Mouse (Mus musculus) stomach, embryonic 15.5 days (tissue): Measurements from ENCODE around the gene F13b. TPM values are rescaled to one million over a fixed set of nuclear protein-coding genes. Genes with fewer than 3 reads are reported as not detected.

Source experiments
- ATAC-seq: fragments of 200-750 bp; cut with Nextera tagmentation; 2 replicates; pipeline ENCODE4 v1.8.0; 2017; ENCODE audit warnings: low read depth, moderate number of reproducible peaks, moderate TSS enrichment; ENCODE audit not compliant: insufficient read depth, low FRiP score
- H3K27ac ChIP-seq: fragments of 300-500 bp; sonication (generic); 2 replicates; pipeline ENCODE4 v1.5.1; 2015; ENCODE audit warnings: mild to moderate bottlenecking, inconsistent platforms
- H3K27me3 ChIP-seq: fragments of 300-500 bp; sonication (generic); replicated peaks from 2 replicates; pipeline ENCODE4 v1.6.1; 2015; ENCODE audit warnings: inconsistent platforms
- H3K36me3 ChIP-seq: fragments of 300-500 bp; sonication (generic); 2 replicates; pipeline ENCODE4 v1.6.1; 2015; ENCODE audit warnings: inconsistent platforms
- H3K4me1 ChIP-seq: fragments of 300-500 bp; sonication (generic); 2 replicates; pipeline ENCODE4 v1.6.1; 2015; ENCODE audit warnings: inconsistent platforms
- H3K4me2 ChIP-seq: fragments of 300-500 bp; sonication (generic); 2 replicates; pipeline ENCODE4 v1.6.1; 2015; ENCODE audit warnings: mild to moderate bottlenecking, inconsistent platforms
- H3K4me3 ChIP-seq: fragments of 300-500 bp; sonication (generic); replicated peaks from 2 replicates; pipeline ENCODE4 v1.5.1; 2015; ENCODE audit warnings: inconsistent platforms
- H3K9ac ChIP-seq: fragments of 300-500 bp; sonication (generic); 2 replicates; pipeline ENCODE4 v1.6.1; 2015; ENCODE audit warnings: inconsistent platforms
- H3K9me3 ChIP-seq: fragments of 300-500 bp; sonication (generic); 2 replicates; pipeline ENCODE4 v1.6.1; 2016; ENCODE audit warnings: inconsistent platforms
- WGBS: fragments of 180-500 bp; shearing (Covaris S2); methylation state at CpG from one replicate; pipeline ENCODE4 v1.1.7; 2015; 5-methylcytosine and 5-hydroxymethylcytosine counted together
- polyA plus RNA-seq: library from polyadenylated mRNA; unstranded; fragments of >200 nt; fragmentation: Nextera tagmentation; extraction: Ambion mirVana; gene quantifications from 2 replicates; pipeline ENCODE4 v1.2.1, GENCODE M21; 2015

The F13b gene
- 0.39 and 1.2 TPM in 2 replicates for polyA plus RNA-seq

- WGBS = 67% methylated on average over 3 of the region's 3 CpGs
- H3K27me3 ChIP-seq = no peaks in the 10 kb centered on the region
- H3K36me3 ChIP-seq = no peaks in the 10 kb centered on the region
- H3K4me2 ChIP-seq = no peak within 1 kb of the TSS
- no peaks in the 10 kb centered on the region for H3K9me3 ChIP-seq
- H3K9ac ChIP-seq = no peak within 1 kb of the TSS
- H3K4me1 ChIP-seq = no peaks in the 10 kb centered on the region
- H3K4me3 ChIP-seq = no peak within 1 kb of the TSS
- H3K27ac ChIP-seq = no peak within 1 kb of the TSS
- no peak for ATAC-seq
These were observed at the start of gene F13b for GRCm38 (mm10) chr1:139501258-139501752. TSS of gene F13b (plus strand) at chr1:139501702.

GRCm38 (mm10) chr1:139454340-139455225, 46.9 kb upstream of the F13b start, which contains the start of gene Aspm:
TSS of gene Aspm (plus strand) at chr1:139454772.
- under 1% methylated on average over 52 of the region's 65 CpGs for WGBS
- H3K9me3 ChIP-seq = no peaks in the 10 kb centered on the region
- H3K36me3 ChIP-seq = no peaks in the 10 kb centered on the region
- peak within 1 kb of the TSS; percentile 93 for H3K4me2 ChIP-seq
- H3K27ac ChIP-seq = peak within 1 kb of the TSS; percentile 63
- no peaks in the 10 kb centered on the region for H3K27me3 ChIP-seq
- peak; percentile 100 for ATAC-seq
- 0 out of 2 replicates have a peak, but pooled peaks cover 4% of the 10 kb centered on the region for H3K4me1 ChIP-seq
- H3K9ac ChIP-seq = peak within 1 kb of the TSS; percentile 50
- peak within 1 kb of the TSS; percentile 85 for H3K4me3 ChIP-seq

GRCm38 (mm10) chr1:139455226-139455869, 46.2 kb upstream of the F13b start:
- H3K4me2 ChIP-seq = peak overlapping the region; percentile 93
- 0 out of 2 replicates have a peak, but pooled peaks cover 4% of the 10 kb centered on the region for H3K4me1 ChIP-seq
- no peaks in the 10 kb centered on the region for H3K36me3 ChIP-seq
- H3K27me3 ChIP-seq = no peaks in the 10 kb centered on the region
- 1% methylated on average over 17 of the region's 17 CpGs for WGBS
- H3K27ac ChIP-seq = no peak overlapping the region
- peak overlapping the region; percentile 85 for H3K4me3 ChIP-seq
- no peak for ATAC-seq
- no peaks in the 10 kb centered on the region for H3K9me3 ChIP-seq
- H3K9ac ChIP-seq = peak overlapping the region; percentile 50

DNA sequence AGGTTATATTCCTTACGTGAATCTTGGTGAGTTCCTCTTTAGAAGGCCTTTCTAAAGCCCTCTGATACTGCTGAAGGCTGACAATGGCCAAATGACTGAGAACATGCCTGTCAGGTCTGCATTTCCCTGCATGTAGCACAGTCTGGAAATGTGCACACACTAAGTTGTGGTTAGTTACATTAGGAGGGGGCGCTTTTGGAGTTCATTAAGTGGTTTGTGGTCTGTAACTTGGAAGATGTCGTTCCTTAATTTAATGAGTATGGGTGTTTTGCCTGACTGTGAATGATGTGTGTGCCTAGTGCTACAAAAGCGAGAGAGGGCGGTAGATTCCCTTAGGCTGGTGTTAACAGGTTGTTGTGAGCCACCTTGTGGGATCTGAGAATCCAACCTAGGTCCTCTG, 40.7 kb upstream of the F13b start:
- ATAC-seq = no peak
- peaks cover 6% of the 10 kb centered on the region; the same call in 1 of the 2 replicates for H3K36me3 ChIP-seq
- WGBS = 89% methylated on average over 5 of the region's 5 CpGs

DNA sequence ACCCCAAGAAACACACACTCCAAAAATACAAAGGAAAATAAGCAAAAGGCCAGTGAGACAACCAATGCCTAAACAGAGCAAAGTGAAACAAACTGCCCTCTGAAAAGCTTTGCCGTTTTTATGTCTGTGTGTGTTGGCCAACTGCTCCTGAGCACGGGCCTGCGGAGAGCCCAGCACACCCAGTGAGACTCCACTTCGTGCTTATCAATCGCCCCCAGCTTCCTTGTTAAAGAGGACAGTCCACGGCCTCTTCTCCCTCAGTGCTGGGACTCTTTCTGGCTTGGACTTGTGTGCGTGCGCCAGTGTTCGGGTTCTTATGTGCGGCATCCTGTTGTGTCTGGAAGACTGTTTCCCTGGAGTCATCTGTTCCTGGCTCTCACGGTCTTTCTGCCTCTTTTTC, 35.6 kb upstream of the F13b start:
- no peak overlapping the region for H3K9ac ChIP-seq
- H3K4me3 ChIP-seq = no peak overlapping the region
- H3K9me3 ChIP-seq = no peaks in the 10 kb centered on the region
- no peak overlapping the region for H3K4me2 ChIP-seq
- H3K27me3 ChIP-seq = no peaks in the 10 kb centered on the region
- H3K36me3 ChIP-seq = peaks cover 26% of the 10 kb centered on the region
- WGBS = 92% methylated on average over 11 of the region's 11 CpGs
- H3K27ac ChIP-seq = no peak overlapping the region
- no peak for ATAC-seq
- no peaks in the 10 kb centered on the region for H3K4me1 ChIP-seq

More for the DNA sequence above, 40.7 kb upstream of the F13b start:
- Histone ChIP-seq H3K4me2 (no peak overlapping the region), H3K4me3 (no peak overlapping the region), H3K4me1 (0 out of 2 replicates have a peak, but pooled peaks cover 4% of the 10 kb centered on the region), H3K9me3 (no peaks in the 10 kb centered on the region), H3K27me3 (no peaks in the 10 kb centered on the region), H3K9ac (no peak overlapping the region), H3K27ac (no peak overlapping the region)

DNA sequence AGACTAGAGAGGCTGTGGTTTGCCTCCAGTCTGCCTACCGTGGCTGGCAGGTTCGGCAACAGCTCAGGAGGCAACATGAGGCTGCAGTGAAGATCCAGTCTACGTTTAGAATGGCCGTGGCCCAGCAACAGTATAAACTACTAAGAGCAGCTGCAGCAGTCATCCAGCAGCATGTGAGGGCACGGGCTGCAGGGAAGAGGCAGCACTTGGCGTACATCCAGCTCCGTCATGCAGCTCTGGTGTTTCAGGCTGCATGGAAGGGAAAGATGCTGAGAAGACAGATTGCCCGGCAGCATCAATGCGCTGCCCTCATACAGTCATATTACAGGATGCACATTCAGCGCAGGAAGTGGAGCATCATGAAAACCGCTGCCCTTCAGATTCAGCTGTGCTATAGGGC, 22.6 kb upstream of the F13b start:
- no peak for ATAC-seq
- H3K9ac ChIP-seq = no peak overlapping the region
- no peak overlapping the region for H3K4me2 ChIP-seq
- no peak overlapping the region for H3K4me3 ChIP-seq
- 87% methylated on average over 11 of the region's 11 CpGs for WGBS
- H3K9me3 ChIP-seq = no peaks in the 10 kb centered on the region
- no peak overlapping the region for H3K27ac ChIP-seq
- H3K4me1 ChIP-seq = no peaks in the 10 kb centered on the region
- peaks cover 27% of the 10 kb centered on the region for H3K36me3 ChIP-seq
- H3K27me3 ChIP-seq = no peaks in the 10 kb centered on the region

DNA sequence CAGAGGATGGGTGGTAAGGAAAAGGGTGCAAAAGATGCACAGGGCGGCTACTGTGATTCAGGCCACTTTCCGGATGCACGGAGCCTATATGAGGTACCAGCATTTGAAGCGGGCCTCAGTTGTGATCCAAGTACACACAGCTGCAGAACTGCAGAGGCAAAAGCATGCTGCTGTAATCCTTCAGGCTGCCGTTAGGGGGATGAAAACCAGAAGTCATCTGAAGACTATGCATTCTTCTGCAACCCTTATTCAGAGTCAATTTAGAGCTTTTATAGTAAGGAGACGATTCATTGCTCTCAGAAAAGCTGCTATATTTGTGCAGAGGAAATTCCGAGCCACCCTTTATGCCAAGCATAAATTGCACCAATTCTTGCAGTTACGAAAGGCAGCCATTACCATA, 21.3 kb upstream of the F13b start:
- peaks cover 25% of the 10 kb centered on the region for H3K36me3 ChIP-seq
- 88% methylated on average over 8 of the region's 8 CpGs for WGBS
- no peak overlapping the region for H3K4me3 ChIP-seq
- H3K9me3 ChIP-seq = no peaks in the 10 kb centered on the region
- no peaks in the 10 kb centered on the region for H3K27me3 ChIP-seq
- H3K4me1 ChIP-seq = no peaks in the 10 kb centered on the region
- no peak overlapping the region for H3K27ac ChIP-seq
- no peak for ATAC-seq
- no peak overlapping the region for H3K4me2 ChIP-seq
- H3K9ac ChIP-seq = no peak overlapping the region

DNA sequence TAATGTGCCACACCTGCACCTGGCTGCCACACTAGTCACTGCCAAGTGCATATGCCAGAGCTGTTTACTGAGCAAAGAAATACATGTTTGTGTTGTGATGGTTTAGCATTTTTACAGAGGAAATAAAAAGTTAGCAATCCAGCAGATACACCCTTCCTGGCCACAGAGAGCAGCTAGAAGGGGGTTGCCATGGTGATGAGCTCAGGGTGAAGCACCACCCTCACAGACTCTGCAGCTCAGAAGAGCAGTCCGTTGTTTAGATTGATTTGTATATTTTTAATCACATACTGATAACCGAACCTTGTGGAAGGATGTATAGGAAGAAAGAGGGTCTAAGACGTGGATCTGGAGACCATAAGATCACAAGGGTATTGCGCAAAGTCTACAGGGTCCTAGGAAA, 20.4 kb upstream of the F13b start:
- Histone ChIP-seq H3K27ac (no peak overlapping the region), H3K4me2 (no peak overlapping the region), H3K9me3 (no peaks in the 10 kb centered on the region), H3K9ac (no peak overlapping the region), H3K27me3 (no peaks in the 10 kb centered on the region), H3K36me3 (peaks cover 25% of the 10 kb centered on the region), H3K4me1 (no peaks in the 10 kb centered on the region), H3K4me3 (no peak overlapping the region)
- ATAC-seq = no peak
- WGBS = 75% methylated on average over 4 of the region's 4 CpGs

- 83% methylated on average over 3 of the region's 3 CpGs for WGBS
- no peak overlapping the region for H3K27ac ChIP-seq
- H3K4me1 ChIP-seq = no peaks in the 10 kb centered on the region
- peaks cover 9% of the 10 kb centered on the region for H3K36me3 ChIP-seq
- no peak for ATAC-seq
- no peak overlapping the region for H3K4me2 ChIP-seq
- no peaks in the 10 kb centered on the region for H3K9me3 ChIP-seq
- no peaks in the 10 kb centered on the region for H3K27me3 ChIP-seq
- H3K4me3 ChIP-seq = no peak overlapping the region
- H3K9ac ChIP-seq = no peak overlapping the region
These were observed 6.9 kb upstream of the F13b start for GRCm38 (mm10) chr1:139494630-139495029.

GRCm38 (mm10) chr1:139495408-139495807, 6.1 kb upstream of the F13b start:
- H3K27me3 ChIP-seq = no peaks in the 10 kb centered on the region
- H3K9me3 ChIP-seq = no peaks in the 10 kb centered on the region
- peaks cover 4% of the 10 kb centered on the region; the same call in 1 of the 2 replicates for H3K36me3 ChIP-seq
- no peak for ATAC-seq
- H3K27ac ChIP-seq = no peak overlapping the region
- no peak overlapping the region for H3K4me3 ChIP-seq
- 93% methylated on average over 2 of the region's 2 CpGs for WGBS
- H3K4me2 ChIP-seq = no peak overlapping the region
- H3K9ac ChIP-seq = no peak overlapping the region
- H3K4me1 ChIP-seq = no peaks in the 10 kb centered on the region

DNA sequence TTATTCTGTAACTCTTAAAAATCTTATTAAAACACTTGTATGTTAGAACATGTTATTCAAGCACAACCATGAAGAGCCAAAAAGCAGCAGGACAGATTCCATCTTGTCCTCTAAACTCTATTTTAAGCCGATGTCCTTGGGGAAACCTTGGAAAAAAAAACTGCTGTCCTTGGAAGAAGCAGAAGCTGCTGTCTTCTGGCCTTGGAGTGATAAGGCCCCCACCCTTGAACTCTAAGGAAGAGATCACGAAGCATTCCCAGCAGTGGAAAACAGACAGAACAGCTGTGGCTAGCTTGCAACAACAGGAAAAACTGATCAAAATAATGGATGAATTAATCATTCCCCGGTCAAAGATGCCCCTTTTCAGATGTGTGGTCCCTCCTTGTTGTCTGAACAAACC, 5.3 kb upstream of the F13b start:
- no peaks in the 10 kb centered on the region for H3K4me1 ChIP-seq
- WGBS = 78% methylated on average over 3 of the region's 3 CpGs
- no peak overlapping the region for H3K27ac ChIP-seq
- no peak overlapping the region for H3K9ac ChIP-seq
- H3K4me2 ChIP-seq = no peak overlapping the region
- no peak for ATAC-seq
- H3K27me3 ChIP-seq = no peaks in the 10 kb centered on the region
- H3K4me3 ChIP-seq = no peak overlapping the region
- H3K9me3 ChIP-seq = no peaks in the 10 kb centered on the region
- peaks cover 2% of the 10 kb centered on the region; the same call in 1 of the 2 replicates for H3K36me3 ChIP-seq

DNA sequence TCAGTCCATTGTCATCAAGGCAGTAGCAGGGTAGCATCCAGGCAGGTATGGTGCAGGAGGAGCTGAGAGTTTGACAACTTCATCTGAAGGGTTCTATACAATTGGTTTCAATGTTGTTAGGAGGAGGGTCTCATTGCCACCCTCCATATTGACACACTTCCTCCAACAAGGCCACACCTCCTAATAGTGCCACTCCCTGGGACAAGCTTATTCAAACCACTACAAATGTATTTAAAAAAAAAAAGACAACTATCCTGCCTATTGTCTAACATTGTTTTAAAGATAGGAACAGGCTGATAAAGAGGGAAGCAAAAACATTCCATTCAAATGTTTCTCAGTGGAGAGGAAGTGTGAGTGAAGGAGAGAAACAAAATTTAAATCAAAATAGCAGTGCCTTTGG, 1.8 kb upstream of the F13b start:
- H3K9me3 ChIP-seq = no peaks in the 10 kb centered on the region
- H3K9ac ChIP-seq = no peak overlapping the region
- H3K27ac ChIP-seq = no peak overlapping the region
- no peak overlapping the region for H3K4me3 ChIP-seq
- no peak overlapping the region for H3K4me2 ChIP-seq
- no peak for ATAC-seq
- no peaks in the 10 kb centered on the region for H3K36me3 ChIP-seq
- no peaks in the 10 kb centered on the region for H3K4me1 ChIP-seq
- no peaks in the 10 kb centered on the region for H3K27me3 ChIP-seq
